Mouse (Mus musculus) ES-E14 (cell line): ENCODE measurements around the gene Tmigd1. TPM values are rescaled to one million over a fixed set of nuclear protein-coding genes. Genes with fewer than 3 reads are reported as not detected.

Experiments
- DNase-seq: peaks from one replicate; pipeline ENCODE4 v3.0.0-alpha.2; 2013; ENCODE audit warnings: low read depth, low spot score
- H3K27ac ChIP-seq: 2 replicates; pipeline ENCODE4 v1.5.1; 2012; ENCODE audit warnings: low read depth, mild to moderate bottlenecking, low read length, moderate library complexity, mixed read lengths; ENCODE audit not compliant: poor library complexity, insufficient read depth, severe bottlenecking
- H3K36me3 ChIP-seq: 2 replicates; pipeline ENCODE4 v1.6.1; 2012; ENCODE audit warnings: mild to moderate bottlenecking, low read length, moderate library complexity, mixed read lengths; ENCODE audit not compliant: control insufficient read depth, poor library complexity, insufficient read depth, severe bottlenecking
- H3K4me1 ChIP-seq, 2 experiments: fragments of 150-350 bp in 1 of 2; sonication (generic) in 1 of 2; 2 replicates each; pipeline ENCODE4 v1.6.1; 2012; ENCODE audit warnings: low read length in 2 of 2, mild to moderate bottlenecking in 1 of 2, mixed read lengths in 1 of 2; ENCODE audit not compliant: control insufficient read depth in 2 of 2, insufficient read depth in 2 of 2, poor library complexity in 1 of 2
- H3K4me3 ChIP-seq, 2 experiments: fragments of 150-350 bp in 1 of 2; sonication (generic) in 1 of 2; 2 replicates each; pipeline ENCODE4 v1.5.1; 2012; ENCODE audit warnings: low read length in 2 of 2, low read depth in 1 of 2, mild to moderate bottlenecking in 1 of 2, mixed read lengths in 1 of 2; ENCODE audit not compliant: insufficient read depth in 1 of 2, poor library complexity in 1 of 2, severe bottlenecking in 1 of 2
- H3K9ac ChIP-seq: 2 replicates; pipeline ENCODE4 v1.6.1; 2012; ENCODE audit warnings: low read depth, mild to moderate bottlenecking, low read length, mixed read lengths; ENCODE audit not compliant: poor library complexity, insufficient read depth, severe bottlenecking
- H3K9me3 ChIP-seq: fragments of 150-350 bp; sonication (generic); 2 replicates; pipeline ENCODE4 v1.6.1; 2012; ENCODE audit warnings: low read depth, mild to moderate bottlenecking, low read length; ENCODE audit not compliant: control insufficient read depth, insufficient read depth
- CHD2 ChIP-seq: IDR thresholded peaks from 2 replicates; pipeline ENCODE4 v1.6.1; 2014; ENCODE audit warnings: mild to moderate bottlenecking, low read depth, low read length, inconsistent platforms
- HCFC1 ChIP-seq: IDR thresholded peaks from 2 replicates; pipeline ENCODE4 v1.6.1; 2012; ENCODE audit warnings: low read length, inconsistent platforms, borderline replicate concordance; ENCODE audit not compliant: insufficient read depth
- MAFK ChIP-seq: IDR thresholded peaks from 2 replicates; pipeline ENCODE4 v1.6.1; 2014; ENCODE audit warnings: mild to moderate bottlenecking, low read depth, low read length, inconsistent platforms; ENCODE audit not compliant: insufficient read depth
- ZC3H11A ChIP-seq: IDR thresholded peaks from 2 replicates; pipeline ENCODE4 v1.6.1; 2012; ENCODE audit warnings: low read depth, mild to moderate bottlenecking, inconsistent platforms, low read length, borderline replicate concordance
- ZNF384 ChIP-seq: IDR thresholded peaks from 2 replicates; pipeline ENCODE4 v1.6.1; 2012; ENCODE audit warnings: low read depth, low read length, inconsistent platforms
- in situ Hi-C, 2 experiments: fragments of 600-800 bp; cut with MboI; formaldehyde crosslinking; loops; one replicate each; pipeline ENCODE4 v1.15.1; 2025; ENCODE audit warnings: low sequenced_read_pairs in 2 of 2, inconsistent platforms in 1 of 2; ENCODE audit not compliant: unreplicated experiment in 2 of 2
- total RNA-seq: library from RNA; depleted of rRNA; stranded (reverse); fragments of 300-350 nt; gene quantifications from 2 replicates; pipeline ENCODE4 v1.2.3, GENCODE M21; 2012

Gene Tmigd1
- total RNA-seq, 1 experiment = not detected

- H3K9ac ChIP-seq = no peak overlapping the region
- H3K36me3 ChIP-seq = no peaks in the 10 kb centered on the region
- H3K27ac ChIP-seq = no peak overlapping the region
- H3K4me3 ChIP-seq = no peak overlapping the region
- no peak for DNase-seq
- in situ Hi-C loops = no loop called here
- H3K9me3 ChIP-seq = no peaks in the 10 kb centered on the region
- no peak for TF ChIP-seq MAFK
- no peak for TF ChIP-seq ZNF384
- TF ChIP-seq HCFC1 = no peak
- no peak for TF ChIP-seq ZC3H11A
- no peak for TF ChIP-seq CHD2
- H3K4me1 ChIP-seq = no peaks in the 10 kb centered on the region
Observed at GRCm38 (mm10) chr11:76896360-76896759, 5.6 kb upstream of the Tmigd1 start.

DNA sequence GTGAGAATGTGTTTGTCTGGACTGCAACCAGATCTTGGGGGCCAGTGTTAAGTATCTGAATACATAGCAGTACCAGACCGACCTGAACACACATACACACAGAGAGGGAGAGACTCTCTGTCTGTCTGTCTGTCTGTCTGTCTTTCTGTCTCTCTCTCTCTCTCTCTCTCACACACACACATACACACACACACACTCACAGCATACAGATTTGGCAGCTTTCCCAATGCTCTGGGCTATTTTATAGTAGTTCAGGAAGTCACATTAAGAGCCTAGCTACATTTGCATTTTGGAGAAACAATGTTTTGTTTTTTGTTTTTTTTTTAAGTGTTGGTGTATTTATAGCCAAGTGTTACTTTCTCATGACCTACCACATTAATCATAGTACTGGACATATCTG is 4.8 kb upstream of the Tmigd1 start:
- Histone ChIP-seq H3K27ac (no peak overlapping the region), H3K4me1 (no peaks in the 10 kb centered on the region), H3K9ac (no peak overlapping the region), H3K9me3 (no peaks in the 10 kb centered on the region), H3K4me3 (no peak overlapping the region), H3K36me3 (no peaks in the 10 kb centered on the region)
- TF ChIP-seq ZC3H11A = no peak
- no peak for TF ChIP-seq CHD2
- no peak for TF ChIP-seq ZNF384
- no peak for TF ChIP-seq MAFK
- no peak for TF ChIP-seq HCFC1
- in situ Hi-C loops = no loop called here
- no peak for DNase-seq

- H3K4me1 ChIP-seq = no peaks in the 10 kb centered on the region
Observed at GRCm38 (mm10) chr11:76897871-76898270, 4.1 kb upstream of the Tmigd1 start.

GRCm38 (mm10) chr11:76898751-76899150 is 3.2 kb upstream of the Tmigd1 start:
- Histone ChIP-seq H3K4me3 (no peak overlapping the region), H3K9me3 (no peaks in the 10 kb centered on the region), H3K9ac (no peak overlapping the region), H3K4me1 (no peaks in the 10 kb centered on the region), H3K36me3 (no peaks in the 10 kb centered on the region), H3K27ac (no peak overlapping the region)
- no peak for DNase-seq
- no peak for TF ChIP-seq MAFK
- no peak for TF ChIP-seq ZC3H11A
- no peak for TF ChIP-seq HCFC1
- TF ChIP-seq CHD2 = no peak
- TF ChIP-seq ZNF384 = no peak
- in situ Hi-C loops = no loop called here

More at GRCm38 (mm10) chr11:76897871-76898270, 4.1 kb upstream of the Tmigd1 start:
- Histone ChIP-seq H3K4me3 (no peak overlapping the region), H3K36me3 (no peaks in the 10 kb centered on the region), H3K9ac (no peak overlapping the region), H3K9me3 (no peaks in the 10 kb centered on the region), H3K27ac (no peak overlapping the region)
- in situ Hi-C loops = no loop called here
- no peak for DNase-seq
- TF ChIP-seq ZC3H11A (no peak), CHD2 (no peak), MAFK (no peak), HCFC1 (no peak), ZNF384 (no peak)

GRCm38 (mm10) chr11:76899758-76900738 is 1.9 kb upstream of the Tmigd1 start:
- no peaks in the 10 kb centered on the region for H3K9me3 ChIP-seq
- no peaks in the 10 kb centered on the region for H3K36me3 ChIP-seq
- no peak overlapping the region for H3K27ac ChIP-seq
- in situ Hi-C loops = no loop called here
- peak; percentile 71; the same call in 1 of the 2 replicates for TF ChIP-seq MAFK
- peak; percentile 70; the same call in 1 of the 2 replicates for TF ChIP-seq ZC3H11A
- TF ChIP-seq CHD2 = no peak
- TF ChIP-seq HCFC1 = no peak
- H3K9ac ChIP-seq = no peak overlapping the region
- H3K4me1 ChIP-seq = no peaks in the 10 kb centered on the region
- H3K4me3 ChIP-seq = no peak overlapping the region
- no peak for DNase-seq
